Mouse (Mus musculus) ovary, postnatal 14 days (tissue): ENCODE measurements around the gene Oxt.

Experiments used
- DNase-seq: peaks from one replicate; pipeline ENCODE4 v3.0.0; 2022; ENCODE audit warnings: low spot score

Oxt gene

GRCm38 (mm10) chr2:130579791-130580190 lies 3.8 kb downstream of the Oxt start:
- DNase-seq: no peak

- DNase-seq: no peak
These were observed 5.2 kb downstream of the Oxt start for GRCm38 (mm10) chr2:130581201-130581600.

GRCm38 (mm10) chr2:130582552-130582951 lies 6.6 kb downstream of the Oxt start, which contains the start of gene Avp:
Gene Avp (minus strand): TSS chr2:130582554.
- DNase-seq: no peak

- no peak for DNase-seq
These were observed 8.1 kb downstream of the Oxt start for GRCm38 (mm10) chr2:130583902-130584560.

- DNase-seq: no peak
These were observed 10.0 kb downstream of the Oxt start for GRCm38 (mm10) chr2:130586016-130586415.

- no peak for DNase-seq
These were observed 12.4 kb downstream of the Oxt start for GRCm38 (mm10) chr2:130588373-130588772.

- no peak for DNase-seq
These were observed 13.2 kb downstream of the Oxt start for GRCm38 (mm10) chr2:130589157-130589556.

GRCm38 (mm10) chr2:130589761-130590160 lies 13.8 kb downstream of the Oxt start:
- DNase-seq: no peak

GRCm38 (mm10) chr2:130591016-130591415 lies 15.0 kb downstream of the Oxt start:
- DNase-seq: no peak

GRCm38 (mm10) chr2:130595596-130595995 lies 19.6 kb downstream of the Oxt start:
- no peak for DNase-seq

GRCm38 (mm10) chr2:130597601-130598010 lies 21.6 kb downstream of the Oxt start:
- DNase-seq: no peak

- DNase-seq: no peak
These were observed 22.4 kb downstream of the Oxt start for GRCm38 (mm10) chr2:130598399-130598798.

- no peak for DNase-seq
These were observed 26.2 kb downstream of the Oxt start for GRCm38 (mm10) chr2:130602195-130602594.

- DNase-seq: no peak
These were observed 37.1 kb downstream of the Oxt start for GRCm38 (mm10) chr2:130613091-130613490.

GRCm38 (mm10) chr2:130618972-130619371 lies 43.0 kb downstream of the Oxt start:
- DNase-seq: no peak
